Mouse (Mus musculus): ENCODE data around the gene Olfr1341.

DNA sequence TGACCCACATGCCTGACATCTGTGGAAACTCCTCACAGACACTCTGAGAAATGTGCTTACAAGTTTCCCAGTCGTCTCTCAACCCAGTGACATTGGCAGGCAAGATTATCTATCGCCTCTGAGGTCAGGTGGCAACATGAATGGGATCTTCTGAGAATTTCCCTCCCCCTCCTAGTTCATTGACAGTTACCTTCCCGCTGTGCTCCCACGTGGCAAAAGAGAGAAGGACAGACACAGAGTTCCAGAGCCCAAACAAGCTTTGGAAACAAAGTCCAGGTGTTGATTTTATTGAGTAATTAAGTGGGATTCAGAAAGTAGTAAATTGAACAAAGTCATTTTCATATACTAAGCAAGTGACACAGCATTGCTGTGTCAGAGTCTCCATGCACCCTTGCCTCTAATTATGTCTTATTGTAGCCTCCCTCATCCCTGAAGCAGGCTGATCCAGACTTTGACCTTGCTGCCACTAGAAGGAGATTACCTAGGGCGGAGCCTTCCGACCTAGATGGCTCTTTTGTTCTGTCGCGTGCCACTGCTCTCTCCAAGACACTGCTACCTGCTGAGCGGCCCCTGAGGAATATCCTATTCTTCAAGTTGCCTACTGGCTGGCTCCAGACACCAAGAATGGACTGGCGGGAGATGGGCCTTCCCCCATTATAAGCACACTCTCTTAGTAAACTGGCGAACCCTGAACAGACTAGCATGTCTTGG, 37.8 kb downstream of the Olfr1341 start:
- TF ChIP-seq CTCF (conservative IDR thresholded peaks at IDR 0.05; ENCODE audit: low read length) (no peak), POU5F1 (IDR thresholded peaks at IDR 0.05; ENCODE audit: borderline replicate concordance, low read length) (no peak)
